Comparison of ENCODE assay signal across 8 mouse cellular contexts in the genomic region with DNA sequence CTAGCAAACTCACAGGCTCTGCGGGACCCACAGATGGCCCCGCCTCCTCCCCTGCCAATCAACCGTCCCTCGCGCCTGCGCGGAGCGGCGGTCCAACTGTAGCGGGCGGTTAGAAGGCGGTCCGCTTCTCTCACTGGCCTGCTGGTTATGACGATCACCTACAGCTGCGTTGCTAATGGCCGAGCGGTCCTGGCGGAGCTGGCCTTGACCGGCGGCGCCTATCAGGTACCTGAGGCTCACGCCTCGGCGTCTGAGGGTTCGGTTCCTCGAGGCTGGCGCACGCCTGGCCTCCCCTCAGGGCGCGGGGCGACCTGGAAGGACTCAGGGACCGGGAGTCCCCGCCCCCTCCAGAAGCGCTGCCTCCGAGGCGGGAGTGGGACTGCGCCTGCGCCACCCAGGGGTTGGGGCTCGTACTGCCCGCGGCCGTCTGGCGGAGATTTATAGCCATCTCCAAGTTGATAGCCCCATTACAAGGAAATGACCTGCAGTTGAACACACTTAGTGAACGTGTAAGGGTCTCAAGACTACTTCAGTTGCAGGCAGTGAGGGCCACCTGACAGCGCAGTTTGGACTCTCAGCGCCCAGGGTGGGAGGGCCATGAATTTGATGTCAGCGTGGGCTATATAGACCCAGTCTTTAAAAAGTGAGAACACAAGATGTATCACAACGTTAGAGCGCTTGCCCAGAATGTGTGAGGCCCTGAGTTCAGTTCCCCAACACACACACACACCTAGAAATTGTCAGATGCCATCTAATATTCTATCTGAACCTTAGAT. TPM values are rescaled to one million over a fixed set of nuclear protein-coding genes. Genes with fewer than 3 reads are reported as not detected.
DNase-seq lines count a peak whose midpoint lies in the region; ATAC-seq and TF ChIP-seq lines count a peak whose summit lies in the region.

Gene Vamp9 (plus strand): TSS at position 74 of the 776 bp plus-strand sequence.

- WGBS in heart, embryonic 12.5 days, result 6% methylated on average over 49 of the region's 49 CpGs
- 4% methylated on average over 49 of the region's 49 CpGs for WGBS in kidney, embryonic 15.5 days
- WGBS in limb, embryonic 14.5 days, result 10% methylated on average over 49 of the region's 49 CpGs
- 5% methylated on average over 49 of the region's 49 CpGs for WGBS in midbrain, embryonic 16.5 days
- WGBS in spleen, adult 2 months, result 6% methylated on average over 49 of the region's 49 CpGs

- no peaks in the 10 kb centered on the region; the same call in 1 of the 2 replicates for H3K27me3 ChIP-seq in erythroblast, embryonic 14.5 days (ENCODE audit: control insufficient read depth)
- 0 out of 2 replicates have a peak, but pooled peaks cover 2% of the 10 kb centered on the region for H3K27me3 ChIP-seq in heart, embryonic 12.5 days (replicated peaks)
- peaks cover 5% of the 10 kb centered on the region; the same call in 1 of the 2 replicates for H3K27me3 ChIP-seq in kidney, embryonic 15.5 days
- H3K27me3 ChIP-seq in limb, embryonic 14.5 days (ENCODE audit: control insufficient read depth, insufficient read depth, low read length), result no peaks in the 10 kb centered on the region
- H3K27me3 ChIP-seq in midbrain, embryonic 16.5 days (ENCODE audit: control insufficient read depth, insufficient read depth, low read depth, low read length), result no peaks in the 10 kb centered on the region
- H3K27me3 ChIP-seq in spleen, adult 2 months (ENCODE audit: control insufficient read depth, insufficient read depth, low read length), result no peaks in the 10 kb centered on the region

- no peak; the same call in 1 of the 2 replicates for ATAC-seq in erythroblast, adult 5-6 weeks (replicated peaks; ENCODE audit: low FRiP score, poor library complexity, severe bottlenecking)
- ATAC-seq in heart, embryonic 12.5 days (ENCODE audit: insufficient number of reproducible peaks, low FRiP score), result peak; percentile 97
- ATAC-seq in kidney, embryonic 15.5 days (replicated peaks; ENCODE audit: low FRiP score), result peak; percentile 100
- peak; percentile 98 for ATAC-seq in limb, embryonic 14.5 days (ENCODE audit: low FRiP score, low read depth)
- peak; percentile 99 for ATAC-seq in midbrain, embryonic 16.5 days

- H3K27ac ChIP-seq in heart, embryonic 12.5 days (ENCODE audit: poor library complexity, severe bottlenecking), result peak within 1 kb of the TSS; percentile 98
- peak within 1 kb of the TSS; percentile 97 for H3K27ac ChIP-seq in kidney, embryonic 15.5 days
- H3K27ac ChIP-seq in limb, embryonic 14.5 days (replicated peaks; ENCODE audit: low read depth, low read length), result peak within 1 kb of the TSS; percentile 94
- H3K27ac ChIP-seq in midbrain, embryonic 16.5 days (ENCODE audit: low read length), result peak within 1 kb of the TSS; percentile 84
- peak within 1 kb of the TSS; percentile 60 for H3K27ac ChIP-seq in spleen, adult 2 months (ENCODE audit: insufficient read depth, low read length)

- H3K4me3 ChIP-seq in erythroblast, embryonic 14.5 days (replicated peaks), result peak within 1 kb of the TSS; percentile 51
- peak within 1 kb of the TSS; percentile 62 for H3K4me3 ChIP-seq in heart, embryonic 12.5 days
- H3K4me3 ChIP-seq in kidney, embryonic 15.5 days (replicated peaks), result peak within 1 kb of the TSS; percentile 64
- peak within 1 kb of the TSS; percentile 55 for H3K4me3 ChIP-seq in limb, embryonic 14.5 days (replicated peaks; ENCODE audit: low read length)
- peak within 1 kb of the TSS; percentile 69 for H3K4me3 ChIP-seq in midbrain, embryonic 16.5 days (ENCODE audit: low read depth, low read length)
- peak within 1 kb of the TSS; percentile 61 for H3K4me3 ChIP-seq in spleen, adult 2 months (ENCODE audit: extremely low read depth, insufficient read depth, insufficient read length)

- no peaks in the 10 kb centered on the region for H3K36me3 ChIP-seq in erythroblast, embryonic 14.5 days (ENCODE audit: control insufficient read depth)
- H3K36me3 ChIP-seq in heart, embryonic 12.5 days, result no peaks in the 10 kb centered on the region
- no peaks in the 10 kb centered on the region for H3K36me3 ChIP-seq in kidney, embryonic 15.5 days
- no peaks in the 10 kb centered on the region for H3K36me3 ChIP-seq in limb, embryonic 14.5 days (ENCODE audit: control insufficient read depth, insufficient read depth, low read length)
- H3K36me3 ChIP-seq in midbrain, embryonic 16.5 days (ENCODE audit: control insufficient read depth, insufficient read depth, low read length), result no peaks in the 10 kb centered on the region
- H3K36me3 ChIP-seq in spleen, adult 2 months (ENCODE audit: control insufficient read depth, insufficient read depth, low read length), result no peaks in the 10 kb centered on the region

- H3K9ac ChIP-seq in heart, embryonic 12.5 days, result peak within 1 kb of the TSS; percentile 74
- peak within 1 kb of the TSS; percentile 58 for H3K9ac ChIP-seq in kidney, embryonic 15.5 days
- peak within 1 kb of the TSS; percentile 66 for H3K9ac ChIP-seq in limb, embryonic 14.5 days (ENCODE audit: low read depth, low read length, severe bottlenecking)
- peak within 1 kb of the TSS; percentile 74 for H3K9ac ChIP-seq in midbrain, embryonic 16.5 days (ENCODE audit: low read depth, low read length)

- TF ChIP-seq POLR2A in limb, embryonic 14.5 days (IDR thresholded peaks at IDR 0.05; ENCODE audit: borderline replicate concordance, extremely low read depth, insufficient read depth, insufficient read length), result peak; percentile 86; the same call in 1 of the 2 replicates
- no peak for TF ChIP-seq POLR2A in spleen, adult 2 months (IDR thresholded peaks at IDR 0.05; ENCODE audit: low read depth, low read length)

- TF ChIP-seq CTCF in spleen, adult 2 months (IDR thresholded peaks at IDR 0.05; ENCODE audit: extremely low read depth, insufficient read depth, insufficient read length, insufficient replicate concordance), result 0 out of 2 replicates have a peak, but pooled peaks have one; percentile 26

- H3K9me3 ChIP-seq in erythroblast, embryonic 14.5 days (ENCODE audit: control insufficient read depth, low read length), result peaks cover 9% of the 10 kb centered on the region
- H3K9me3 ChIP-seq in heart, embryonic 12.5 days (replicated peaks), result no peaks in the 10 kb centered on the region
- no peaks in the 10 kb centered on the region for H3K9me3 ChIP-seq in kidney, embryonic 15.5 days (replicated peaks)
- no peaks in the 10 kb centered on the region for H3K9me3 ChIP-seq in limb, embryonic 14.5 days (ENCODE audit: control insufficient read depth, low read length)
- H3K9me3 ChIP-seq in midbrain, embryonic 16.5 days (replicated peaks; ENCODE audit: control insufficient read depth, low read length, poor library complexity, severe bottlenecking), result no peaks in the 10 kb centered on the region

- peak; percentile 91 for DNase-seq in fibroblast of lung, adult 2 months (ENCODE audit: low read depth)
- peak; percentile 97 for DNase-seq in limb, embryonic 14.5 days (ENCODE audit: low spot score)
- DNase-seq in spleen, adult 2 months (ENCODE audit: low read depth in 1 of 2, low spot score in 2 of 2), result peak; percentile 81 to 94

- H3K4me1 ChIP-seq in erythroblast, embryonic 14.5 days (ENCODE audit: control insufficient read depth), result peaks cover 8% of the 10 kb centered on the region
- 0 out of 2 replicates have a peak, but pooled peaks cover 3% of the 10 kb centered on the region for H3K4me1 ChIP-seq in heart, embryonic 12.5 days (replicated peaks)
- H3K4me1 ChIP-seq in kidney, embryonic 15.5 days, result no peaks in the 10 kb centered on the region
- H3K4me1 ChIP-seq in limb, embryonic 14.5 days (ENCODE audit: control insufficient read depth, insufficient read depth, low read length), result peaks cover 4% of the 10 kb centered on the region; the same call in 1 of the 2 replicates
- H3K4me1 ChIP-seq in midbrain, embryonic 16.5 days (ENCODE audit: control insufficient read depth, insufficient read depth, low read length), result peaks cover 3% of the 10 kb centered on the region; the same call in 1 of the 2 replicates
- peaks cover 3% of the 10 kb centered on the region; the same call in 1 of the 2 replicates for H3K4me1 ChIP-seq in spleen, adult 2 months (ENCODE audit: control insufficient read depth, insufficient read depth, insufficient read length)

- peak within 1 kb of the TSS; percentile 76 for H3K4me2 ChIP-seq in heart, embryonic 12.5 days
- H3K4me2 ChIP-seq in kidney, embryonic 15.5 days, result peak within 1 kb of the TSS; percentile 68
- H3K4me2 ChIP-seq in limb, embryonic 14.5 days (replicated peaks; ENCODE audit: low read depth, low read length, severe bottlenecking), result peak within 1 kb of the TSS; percentile 49
- peak within 1 kb of the TSS; percentile 78 for H3K4me2 ChIP-seq in midbrain, embryonic 16.5 days (ENCODE audit: low read length)

RNA-seq across cellular contexts. Expression of gene Vamp9, which starts in this region (rescaled TPM):
- not detected in 2 replicates for polyA plus RNA-seq in erythroblast, embryonic 14.5 days (2012)
- total RNA-seq in erythroblast, adult 5-6 weeks (2015; ENCODE audit: low replicate concordance), result not detected in 2 replicates
- total RNA-seq in erythroblast, adult 5-6 weeks (2017; ENCODE audit: low replicate concordance), result not detected in 2 replicates
- 0.60 TPM in 1 of 2 replicates, not detected in the other for polyA plus RNA-seq in heart, embryonic 12.5 days (2016; fragmentation: Nextera tagmentation; extraction: Ambion mirVana)
- 0.28 TPM in 1 of 2 replicates, not detected in the other for polyA plus RNA-seq in kidney, embryonic 15.5 days (2015; fragmentation: Nextera tagmentation; extraction: Ambion mirVana)
- 0.10 and 0.19 TPM in 2 replicates for polyA plus RNA-seq in limb, embryonic 14.5 days (2012; rRNA removed)
- polyA plus RNA-seq in limb, embryonic 14.5 days (2014; fragmentation: Nextera tagmentation; extraction: Ambion mirVana), result not detected in 2 replicates
- 0.34 and 1.0 TPM in 2 replicates for polyA plus RNA-seq in midbrain, embryonic 16.5 days (2015; fragmentation: Nextera tagmentation; extraction: Ambion mirVana)
- polyA plus RNA-seq in spleen, adult 2 months (2012; rRNA removed), result not detected in 2 replicates

Comparison
In these comparisons a context has a peak if more than half of its experiments do, and no peak if none do; other contexts are left out.
1. Peak in ATAC-seq, H3K4me3 ChIP-seq, H3K27ac ChIP-seq, H3K9ac ChIP-seq and H3K4me2 ChIP-seq in heart, embryonic 12.5 days; RNA of the gene not detected or under 1 TPM.
2. Peak in ATAC-seq, H3K4me3 ChIP-seq, H3K27ac ChIP-seq, H3K9ac ChIP-seq and H3K4me2 ChIP-seq in kidney, embryonic 15.5 days; RNA of the gene not detected or under 1 TPM.
3. Peak in DNase-seq, ATAC-seq, H3K4me3 ChIP-seq, H3K27ac ChIP-seq, H3K9ac ChIP-seq and H3K4me2 ChIP-seq in limb, embryonic 14.5 days; RNA of the gene not detected or under 1 TPM.
4. Peak in DNase-seq, H3K4me3 ChIP-seq and H3K27ac ChIP-seq in spleen, adult 2 months; RNA of the gene not detected or under 1 TPM.